Mouse (Mus musculus) erythroblast, embryonic 14.5 days (primary cell): Measurements from ENCODE around the gene Klf13. TPM values are rescaled to one million over a fixed set of nuclear protein-coding genes. Genes with fewer than 3 reads are reported as not detected.

ENCODE experiments used
- H3K27me3 ChIP-seq: 2 replicates; pipeline ENCODE4 v1.6.1; 2012; ENCODE audit warnings: inconsistent platforms; ENCODE audit not compliant: control insufficient read depth
- H3K36me3 ChIP-seq: 2 replicates; pipeline ENCODE4 v1.6.1; 2012; ENCODE audit warnings: mild to moderate bottlenecking, inconsistent platforms; ENCODE audit not compliant: control insufficient read depth
- H3K4me1 ChIP-seq: 2 replicates; pipeline ENCODE4 v1.6.1; 2012; ENCODE audit warnings: inconsistent platforms; ENCODE audit not compliant: control insufficient read depth
- H3K4me3 ChIP-seq: replicated peaks from 2 replicates; pipeline ENCODE3; 2012; ENCODE audit warnings: moderate library complexity, mild to moderate bottlenecking, inconsistent platforms
- H3K9me3 ChIP-seq: 2 replicates; pipeline ENCODE4 v1.6.1; 2012; ENCODE audit warnings: low read length, inconsistent platforms, mixed read lengths; ENCODE audit not compliant: control insufficient read depth
- GATA1 ChIP-seq: IDR thresholded peaks from 2 replicates; pipeline ENCODE4 v1.6.1; 2012; ENCODE audit warnings: low read length, inconsistent platforms, mixed read lengths
- TAL1 ChIP-seq: IDR thresholded peaks from 3 replicates; pipeline ENCODE4 v1.6.1; 2012; ENCODE audit warnings: low read length, inconsistent platforms, mixed read lengths
- polyA plus RNA-seq: library from polyadenylated mRNA; stranded (reverse); fragments of >175 nt; gene quantifications from 2 replicates; pipeline ENCODE4 v1.2.3, GENCODE M21; 2012

The Klf13 gene
- polyA plus RNA-seq, 1 experiment, result 8.8 TPM

DNA sequence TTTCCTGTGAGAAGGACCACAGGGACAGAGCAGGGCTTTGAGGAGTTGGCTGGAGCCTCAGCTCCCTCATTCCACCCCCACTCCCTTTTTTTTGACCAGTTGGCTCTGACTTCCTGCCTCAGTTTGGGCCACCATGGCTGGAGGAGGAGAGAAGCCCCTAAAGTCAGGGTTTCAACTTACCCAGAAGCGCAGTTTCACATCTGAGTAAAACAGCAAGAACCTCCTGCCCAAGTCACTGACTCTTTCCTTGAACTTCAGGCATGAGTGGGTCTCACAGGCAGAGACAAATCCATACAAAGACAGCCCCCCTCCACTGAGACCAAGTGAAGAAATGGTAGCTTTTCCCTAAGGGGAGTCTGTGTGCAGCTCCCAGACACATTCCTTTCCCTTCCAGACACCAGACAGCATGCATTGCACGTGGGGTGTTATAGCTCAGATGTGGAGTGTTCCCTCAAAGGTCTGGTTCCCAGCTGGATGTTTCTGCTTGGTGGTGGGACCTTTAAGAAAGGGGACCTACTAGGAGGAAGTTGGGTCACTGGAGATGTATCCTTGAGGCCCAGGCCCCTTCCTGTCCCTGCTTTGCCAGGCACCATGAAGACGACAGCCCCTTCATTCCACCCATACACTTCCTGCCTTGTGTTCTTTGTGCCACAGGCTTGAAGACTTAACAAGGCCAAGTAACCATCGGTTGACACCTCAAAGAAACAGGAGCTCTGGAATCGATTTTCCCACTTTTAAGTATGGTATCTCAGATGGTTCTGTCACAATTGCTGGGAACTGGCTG lies 27.1 kb upstream of the Klf13 start:
- peaks cover 48% of the 10 kb centered on the region for H3K4me1 ChIP-seq
- H3K27me3 ChIP-seq, result peaks cover 3% of the 10 kb centered on the region
- TF ChIP-seq GATA1, result no peak
- no peak for TF ChIP-seq TAL1
- H3K36me3 ChIP-seq, result no peaks in the 10 kb centered on the region
- H3K4me3 ChIP-seq, result no peak overlapping the region
- H3K9me3 ChIP-seq, result no peaks in the 10 kb centered on the region

- no peaks in the 10 kb centered on the region for H3K36me3 ChIP-seq
- no peaks in the 10 kb centered on the region for H3K9me3 ChIP-seq
- TF ChIP-seq TAL1, result no peak
- no peak for TF ChIP-seq GATA1
- peaks cover 51% of the 10 kb centered on the region for H3K4me1 ChIP-seq
- H3K27me3 ChIP-seq, result peaks cover 3% of the 10 kb centered on the region
- H3K4me3 ChIP-seq, result no peak overlapping the region
These were observed 26.4 kb upstream of the Klf13 start for GRCm38 (mm10) chr7:63965135-63965534.

- H3K9me3 ChIP-seq, result no peaks in the 10 kb centered on the region
These were observed 25.4 kb upstream of the Klf13 start for GRCm38 (mm10) chr7:63964121-63964520.

GRCm38 (mm10) chr7:63963632-63964031 lies 24.9 kb upstream of the Klf13 start:
- peaks cover 3% of the 10 kb centered on the region for H3K27me3 ChIP-seq
- no peak for TF ChIP-seq TAL1
- no peak for TF ChIP-seq GATA1
- H3K4me1 ChIP-seq, result peaks cover 53% of the 10 kb centered on the region
- H3K4me3 ChIP-seq, result no peak overlapping the region
- no peaks in the 10 kb centered on the region for H3K9me3 ChIP-seq
- no peaks in the 10 kb centered on the region for H3K36me3 ChIP-seq

More at GRCm38 (mm10) chr7:63964121-63964520, 25.4 kb upstream of the Klf13 start:
- Histone ChIP-seq H3K36me3 (no peaks in the 10 kb centered on the region), H3K4me3 (no peak overlapping the region), H3K27me3 (peaks cover 3% of the 10 kb centered on the region), H3K4me1 (peaks cover 52% of the 10 kb centered on the region)
- TF ChIP-seq GATA1 (no peak), TAL1 (no peak)

- H3K27me3 ChIP-seq, result no peaks in the 10 kb centered on the region
- H3K9me3 ChIP-seq, result no peaks in the 10 kb centered on the region
- peaks cover 84% of the 10 kb centered on the region for H3K4me1 ChIP-seq
- no peaks in the 10 kb centered on the region for H3K36me3 ChIP-seq
- no peak overlapping the region for H3K4me3 ChIP-seq
- no peak for TF ChIP-seq GATA1
- TF ChIP-seq TAL1, result no peak
These were observed 19.3 kb upstream of the Klf13 start for GRCm38 (mm10) chr7:63957872-63958640.

- no peaks in the 10 kb centered on the region for H3K9me3 ChIP-seq
- no peaks in the 10 kb centered on the region for H3K27me3 ChIP-seq
- TF ChIP-seq GATA1 (no peak), TAL1 (no peak)
- peaks cover 84% of the 10 kb centered on the region for H3K4me1 ChIP-seq
- H3K4me3 ChIP-seq, result no peak overlapping the region
- no peaks in the 10 kb centered on the region for H3K36me3 ChIP-seq
These were observed 18.4 kb upstream of the Klf13 start for GRCm38 (mm10) chr7:63956981-63957713.

GRCm38 (mm10) chr7:63956138-63956823 lies 17.6 kb upstream of the Klf13 start:
- no peaks in the 10 kb centered on the region for H3K36me3 ChIP-seq
- no peaks in the 10 kb centered on the region for H3K27me3 ChIP-seq
- TF ChIP-seq GATA1 (peak; percentile 87), TAL1 (peak; percentile 74)
- peaks cover 86% of the 10 kb centered on the region for H3K4me1 ChIP-seq
- peak overlapping the region; percentile 34 for H3K4me3 ChIP-seq
- H3K9me3 ChIP-seq, result no peaks in the 10 kb centered on the region

DNA sequence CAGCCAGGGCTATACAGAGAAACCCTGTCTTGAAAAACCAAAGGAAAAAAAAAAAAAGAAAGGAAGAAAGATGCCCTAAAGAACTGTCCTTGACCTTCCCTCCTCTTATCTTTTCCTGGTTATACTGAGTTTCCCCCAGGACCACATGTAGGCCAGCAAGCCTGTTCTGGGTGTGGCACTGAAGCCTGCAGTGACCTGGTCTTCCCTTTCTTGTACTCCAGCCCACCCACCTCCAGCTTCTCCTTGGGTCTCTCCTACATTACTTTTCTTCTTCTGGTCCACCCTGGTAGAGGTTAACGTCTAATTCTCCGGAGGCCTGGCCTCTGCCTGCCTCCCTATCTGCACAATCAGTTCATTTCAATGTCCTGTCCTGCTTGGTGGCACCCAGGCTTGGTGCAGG lies 16.7 kb upstream of the Klf13 start:
- H3K36me3 ChIP-seq, result no peaks in the 10 kb centered on the region
- H3K4me3 ChIP-seq, result no peak overlapping the region
- no peaks in the 10 kb centered on the region for H3K27me3 ChIP-seq
- H3K4me1 ChIP-seq, result peaks cover 86% of the 10 kb centered on the region
- no peaks in the 10 kb centered on the region for H3K9me3 ChIP-seq
- no peak for TF ChIP-seq GATA1
- no peak for TF ChIP-seq TAL1
